Mouse (Mus musculus) c-Kit-positive CD71-negative TER-119-negative erythroid progenitor cells, embryonic 14.5 days (primary cell): ENCODE measurements around the gene Gm3755.
"Not testable (repeated sequence)": the region's sequence is repeated elsewhere in the genome, so short reads cannot be mapped to it uniquely, and the experiment has no call there.

Experiments used
- DNase-seq: peaks from one replicate; pipeline ENCODE4 v3.0.0-alpha.2; 2013; ENCODE audit warnings: low read depth

Gene Gm3755

DNA sequence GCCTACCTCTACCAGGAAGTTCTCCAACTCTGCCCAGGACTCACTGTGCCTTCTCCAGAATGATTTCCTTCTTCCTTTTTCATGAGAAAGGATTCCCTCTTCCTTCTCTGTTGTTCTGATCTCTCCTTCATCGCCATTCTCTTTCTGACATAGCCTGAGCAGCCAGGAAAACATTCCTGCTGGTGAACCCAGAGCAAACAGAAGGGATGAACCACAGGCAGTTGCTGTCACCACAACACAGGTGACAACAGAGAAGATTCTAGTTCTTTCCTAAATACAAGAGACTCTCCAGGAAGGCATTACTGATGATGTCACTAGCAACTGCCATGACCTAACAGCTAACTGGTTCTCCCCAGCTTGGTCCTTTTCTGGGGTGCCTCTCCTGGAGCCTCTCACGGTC lies at the start of gene Gm3755:
TSS of gene Gm3755 (minus strand) at position 101 of the 400 bp plus-strand sequence.
- DNase-seq, result not testable (repeated sequence)

DNA sequence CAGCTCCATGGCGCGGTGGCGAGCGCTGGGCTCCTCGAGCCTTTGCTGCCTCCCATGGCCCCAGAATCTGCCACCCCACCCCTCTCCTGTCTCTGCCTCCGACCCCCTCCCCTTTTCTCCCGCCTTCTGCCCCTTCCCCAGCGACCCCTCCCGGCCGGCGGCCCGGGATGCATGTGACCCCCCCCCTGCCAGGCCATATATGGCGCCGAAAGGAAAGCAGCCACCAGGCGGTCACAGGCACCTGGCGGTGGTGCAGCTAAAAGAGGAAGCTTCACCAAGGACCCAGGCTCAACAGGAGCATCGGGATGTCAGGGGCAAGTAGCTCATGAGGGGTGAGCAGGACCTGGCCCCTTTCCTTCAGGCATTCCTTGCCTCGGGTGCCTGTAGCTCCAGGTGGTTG lies 38.0 kb upstream of the Gm3755 start:
- not testable (repeated sequence) for DNase-seq

DNA sequence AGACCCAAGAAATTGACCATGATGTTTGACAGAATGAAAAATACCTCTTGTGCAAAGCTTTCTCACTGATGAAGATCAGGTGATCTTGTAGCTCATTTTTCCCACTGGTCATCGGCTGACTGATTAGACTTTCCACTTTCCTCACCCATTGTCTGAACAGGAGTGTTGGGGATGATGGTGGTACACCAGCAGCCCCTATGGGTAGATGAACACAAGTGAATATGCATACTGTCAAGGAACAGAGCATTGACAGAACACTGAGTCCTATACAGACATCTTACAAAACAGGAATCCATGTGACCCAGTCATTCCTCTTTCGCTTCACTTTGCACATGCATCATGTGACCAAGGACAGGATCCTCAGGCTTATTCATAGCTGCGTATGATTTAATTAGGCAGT lies 32.9 kb upstream of the Gm3755 start, which contains the start of gene Gm3752:
TSS of gene Gm3752 (minus strand) at position 101 of the 400 bp plus-strand sequence.
- DNase-seq, result not testable (repeated sequence)

DNA sequence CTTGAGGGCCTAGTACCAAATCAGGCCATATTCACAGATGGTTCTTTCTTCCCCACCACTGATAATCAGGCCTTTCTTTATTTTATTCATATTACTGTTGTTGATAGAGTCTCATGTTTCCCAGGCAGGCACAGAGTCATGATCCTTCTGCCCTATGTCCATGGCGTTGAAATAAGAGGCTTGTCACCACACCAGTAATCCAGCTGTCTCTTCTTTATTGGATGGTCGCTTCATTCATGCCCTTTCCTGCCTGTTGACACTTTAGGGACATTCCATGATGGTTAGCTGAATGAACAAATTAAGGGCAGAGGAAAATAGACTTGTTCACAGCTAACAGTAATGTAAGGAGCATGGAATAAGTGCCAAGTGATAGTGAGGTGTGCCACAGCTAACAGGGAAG lies 28.2 kb downstream of the Gm3755 start:
- not testable (repeated sequence) for DNase-seq
